14 mouse cellular contexts compared by ENCODE assay signal in genomic region chr11:47149607-47150006, GRCm38 (mm10).
DNase-seq lines count a peak whose midpoint lies in the region; ATAC-seq and TF ChIP-seq lines count a peak whose summit lies in the region.
"Had no signal": no experiment of that assay in that cellular context is flagged by ENCODE, and none has a peak within 500 bp of the region (broad histone marks: within the 10 kb centered on the region; RNA-seq: fewer than 3 reads in every experiment).

No protein-coding gene starts in this region.

- TF ChIP-seq RAD21 in CH12.LX (IDR thresholded peaks at IDR 0.05; ENCODE audit: low read depth, low read length), result no peak

- in situ Hi-C loops in CH12.LX (cut with MboI; ENCODE audit: low pct_ligation_motif_present, low pct_unique_long_range_greater_than_20kb, low sequenced_read_pairs), result no loop called here

- TF ChIP-seq EP300 in CH12.LX (IDR thresholded peaks at IDR 0.05; ENCODE audit: low read length), result peak; percentile 65

- no peak for TF ChIP-seq CTCF in CH12.LX (conservative IDR thresholded peaks at IDR 0.05 in 1 of 2, IDR thresholded peaks at IDR 0.05 in 1 of 2; ENCODE audit: low read depth in 2 of 2, low read length in 2 of 2)

- no peaks in the 10 kb centered on the region for H3K79me2 ChIP-seq in CH12.LX (replicated peaks; ENCODE audit: control insufficient read depth, extremely low read depth, insufficient read depth, poor library complexity, severe bottlenecking)

- peak; percentile 2 for DNase-seq in cerebellum, adult 9-11 months
- DNase-seq in cerebellum, adult 9-10 months, result no peak
- DNase-seq in CH12.LX (ENCODE audit: extremely low read depth), result peak; percentile 92
- DNase-seq in kidney, postnatal 14 days, result peak; percentile 19
- no peak for DNase-seq in adrenal gland, postnatal 25 days
- no peak for DNase-seq in frontal cortex, postnatal 25 days (ENCODE audit: low spot score in 2 of 2)
- DNase-seq: gastrocnemius, adult 2 months; lung, postnatal 10 days; thymus, adult 2 months had no signal

- H3K4me2 ChIP-seq in CH12.LX (ENCODE audit: insufficient read depth, low read depth, poor library complexity, severe bottlenecking), result no peak overlapping the region
- no peak overlapping the region for H3K4me2 ChIP-seq in hindbrain, embryonic 16.5 days (ENCODE audit: low read length)
- H3K4me2 ChIP-seq in heart, embryonic 11.5 days, result no peak overlapping the region
- H3K4me2 ChIP-seq: embryonic facial prominence, embryonic 12.5 days; limb, embryonic 15.5 days had no signal

- H3K36me3 ChIP-seq in CH12.LX (replicated peaks in 1 of 2; ENCODE audit: control insufficient read depth in 1 of 2, insufficient read depth in 1 of 2, low read length in 1 of 2), result no peaks in the 10 kb centered on the region
- H3K36me3 ChIP-seq in hindbrain, embryonic 16.5 days (ENCODE audit: control insufficient read depth, insufficient read depth, low read length), result no peaks in the 10 kb centered on the region
- H3K36me3 ChIP-seq in heart, embryonic 11.5 days (ENCODE audit: control insufficient read depth, insufficient read depth, low read length), result no peaks in the 10 kb centered on the region
- H3K36me3 ChIP-seq: embryonic facial prominence, embryonic 12.5 days; limb, embryonic 15.5 days had no signal

- H3K4me1 ChIP-seq in CH12.LX (ENCODE audit: control insufficient read depth in 1 of 2, insufficient read depth in 2 of 2), result peaks cover 4 to 21% of the 10 kb centered on the region in 2 experiments; a peak in 2 of 4 replicates
- no peaks in the 10 kb centered on the region for H3K4me1 ChIP-seq in hindbrain, embryonic 16.5 days (ENCODE audit: control insufficient read depth, insufficient read depth, low read depth, low read length)
- no peaks in the 10 kb centered on the region for H3K4me1 ChIP-seq in heart, embryonic 11.5 days (ENCODE audit: control insufficient read depth, insufficient read depth, low read length)
- H3K4me1 ChIP-seq: embryonic facial prominence, embryonic 12.5 days; limb, embryonic 15.5 days had no signal

- peak; percentile 92 for ATAC-seq in hindbrain, embryonic 16.5 days
- ATAC-seq in heart, embryonic 11.5 days (replicated peaks; ENCODE audit: insufficient number of reproducible peaks, low FRiP score, low TSS enrichment), result no peak
- ATAC-seq: inflammation-experienced regulatory T-cells, adult 6 months had no signal

- H3K27me3 ChIP-seq in CH12.LX (replicated peaks), result no peaks in the 10 kb centered on the region
- H3K27me3 ChIP-seq in hindbrain, embryonic 16.5 days (replicated peaks; ENCODE audit: control insufficient read depth, insufficient read depth, low read length), result no peaks in the 10 kb centered on the region
- no peaks in the 10 kb centered on the region for H3K27me3 ChIP-seq in heart, embryonic 11.5 days (ENCODE audit: control insufficient read depth, insufficient read depth, low read length)
- H3K27me3 ChIP-seq: embryonic facial prominence, embryonic 12.5 days; limb, embryonic 15.5 days had no signal

- H3K4me3 ChIP-seq in CH12.LX (replicated peaks in 1 of 3; ENCODE audit: low read depth in 2 of 3, low read length in 2 of 3, poor library complexity in 1 of 3), result no peak overlapping the region
- no peak overlapping the region for H3K4me3 ChIP-seq in hindbrain, embryonic 16.5 days (ENCODE audit: low read length)
- no peak overlapping the region for H3K4me3 ChIP-seq in heart, embryonic 11.5 days (ENCODE audit: low read depth, low read length)
- H3K4me3 ChIP-seq: embryonic facial prominence, embryonic 12.5 days; gastrocnemius, adult 2 months; limb, embryonic 15.5 days had no signal

- dilution Hi-C loops in CH12.LX (cut with MboI; ENCODE audit: extremely low pct_ligation_motif_present, extremely low pct_unique_long_range_greater_than_20kb, low sequenced_read_pairs), result no loop called here

- TF ChIP-seq POLR2A in CH12.LX (IDR thresholded peaks at IDR 0.05; ENCODE audit: low read depth, low read length), result no peak

- WGBS in hindbrain, embryonic 16.5 days, result 63% methylated on average over 9 of the region's 9 CpGs
- 63% methylated on average over 9 of the region's 9 CpGs for WGBS in heart, embryonic 11.5 days (ENCODE audit: insufficient replicate concordance)

- no peak overlapping the region for H3K9ac ChIP-seq in CH12.LX (ENCODE audit: insufficient read depth, low read depth)
- no peak overlapping the region for H3K9ac ChIP-seq in hindbrain, embryonic 16.5 days (ENCODE audit: low read depth, low read length)
- no peak overlapping the region for H3K9ac ChIP-seq in heart, embryonic 11.5 days (ENCODE audit: low read depth, low read length)
- H3K9ac ChIP-seq: embryonic facial prominence, embryonic 12.5 days; limb, embryonic 15.5 days had no signal

- no peaks in the 10 kb centered on the region for H3K9me3 ChIP-seq in CH12.LX (replicated peaks; ENCODE audit: low read length)
- H3K9me3 ChIP-seq in hindbrain, embryonic 16.5 days (ENCODE audit: control insufficient read depth, low read length), result no peaks in the 10 kb centered on the region
- H3K9me3 ChIP-seq in heart, embryonic 11.5 days (replicated peaks; ENCODE audit: control insufficient read depth, low read length), result no peaks in the 10 kb centered on the region
- H3K9me3 ChIP-seq: embryonic facial prominence, embryonic 12.5 days; limb, embryonic 15.5 days had no signal

- no peak overlapping the region for H3K27ac ChIP-seq in CH12.LX (ENCODE audit: insufficient read depth, low read depth)
- no peak overlapping the region for H3K27ac ChIP-seq in hindbrain, embryonic 16.5 days (ENCODE audit: low read depth, low read length)
- H3K27ac ChIP-seq in heart, embryonic 11.5 days (ENCODE audit: low read depth, low read length), result no peak overlapping the region
- H3K27ac ChIP-seq: embryonic facial prominence, embryonic 12.5 days; gastrocnemius, adult 2 months; limb, embryonic 15.5 days had no signal

TF ChIP-seq in CH12.LX, 34 proteins besides CTCF, POLR2A, EP300 and RAD21:
- TF ChIP-seq ETS1 (conservative IDR thresholded peaks at IDR 0.05; ENCODE audit: low read depth, low read length) (peak; percentile 82), MAFK (IDR thresholded peaks at IDR 0.05; ENCODE audit: insufficient replicate concordance, low read length) (0 out of 2 replicates have a peak, but pooled peaks have one; percentile 29), BHLHE40 (IDR thresholded peaks at IDR 0.05; ENCODE audit: low read depth, low read length) (peak; percentile 97), RCOR1 (conservative IDR thresholded peaks at IDR 0.05; ENCODE audit: low read depth, low read length) (0 out of 2 replicates have a peak, but pooled peaks have one; percentile 38), USF1 (IDR thresholded peaks at IDR 0.05; ENCODE audit: low read depth, low read length) (peak; percentile 50), GABPA (IDR thresholded peaks at IDR 0.05; ENCODE audit: insufficient replicate concordance, low read depth, low read length) (no peak), ELF1 (IDR thresholded peaks at IDR 0.05; ENCODE audit: low read depth, low read length) (no peak), ZKSCAN1 (IDR thresholded peaks at IDR 0.05; ENCODE audit: borderline replicate concordance, low read depth, low read length) (no peak), MXI1 (IDR thresholded peaks at IDR 0.05; ENCODE audit: low read depth, low read length) (peak; percentile 76), MAX (IDR thresholded peaks at IDR 0.05; ENCODE audit: low read length) (peak; percentile 95), TCF12 (IDR thresholded peaks at IDR 0.05; ENCODE audit: low read depth, low read length) (peak; percentile 46; the same call in 1 of the 2 replicates), USF2 (conservative IDR thresholded peaks at IDR 0.05; ENCODE audit: low read depth, low read length) (0 out of 2 replicates have a peak, but pooled peaks have one; percentile 41), ZC3H11A (IDR thresholded peaks at IDR 0.05; ENCODE audit: low read depth, low read length) (no peak), MYC (IDR thresholded peaks at IDR 0.05; ENCODE audit: low read depth, low read length) (peak; percentile 88)

Comparison
In these comparisons a context has a peak if more than half of its experiments do, and no peak if none do; other contexts are left out.
1. DNase-seq: peak in cerebellum, adult 9-11 months (single experiment), CH12.LX (single experiment) and kidney, postnatal 14 days (single experiment); none in cerebellum, adult 9-10 months (single experiment), adrenal gland, postnatal 25 days (single experiment) and frontal cortex, postnatal 25 days (0 of 2).